Mouse (Mus musculus): ENCODE measurements around the gene Dnmt3b. TPM values are rescaled to one million over a fixed set of nuclear protein-coding genes. Genes with fewer than 3 reads are reported as not detected.
A peak's percentile ranks its signal among the peaks of the same experiment; 100 is the strongest.

Dnmt3b gene
- polyA plus RNA-seq (2017; shearing (Covaris generic)): 1 to 10 TPM; 1.5 to 4.8 (median 3.7) TPM

GRCm38 (mm10) chr2:153649298-153650013, at the start of gene Dnmt3b:
TSS of gene Dnmt3b (plus strand) at chr2:153649450.
- peak; percentile 67 for ATAC-seq

GRCm38 (mm10) chr2:153600021-153600666, 49.1 kb upstream of the Dnmt3b start:
- ATAC-seq: no peak

GRCm38 (mm10) chr2:153600667-153601648, 48.3 kb upstream of the Dnmt3b start:
- ATAC-seq: no peak

GRCm38 (mm10) chr2:153603724-153604123, 45.5 kb upstream of the Dnmt3b start:
- no peak for ATAC-seq

- ATAC-seq: no peak
Measured at GRCm38 (mm10) chr2:153606421-153606820, 42.8 kb upstream of the Dnmt3b start.

- ATAC-seq: no peak
Measured at GRCm38 (mm10) chr2:153607870-153608515, 41.3 kb upstream of the Dnmt3b start.

- ATAC-seq: no peak
Measured at GRCm38 (mm10) chr2:153609058-153609457, 40.2 kb upstream of the Dnmt3b start.

- ATAC-seq: peak; percentile 85
Measured at GRCm38 (mm10) chr2:153609548-153609947, 39.7 kb upstream of the Dnmt3b start.

- no peak for ATAC-seq
Measured at GRCm38 (mm10) chr2:153610426-153611240, 38.6 kb upstream of the Dnmt3b start.

GRCm38 (mm10) chr2:153611241-153611630, 38.0 kb upstream of the Dnmt3b start:
- no peak for ATAC-seq

- no peak for ATAC-seq
Measured at GRCm38 (mm10) chr2:153611743-153612142, 37.5 kb upstream of the Dnmt3b start.

- ATAC-seq: no peak
Measured at GRCm38 (mm10) chr2:153612594-153613281, 36.5 kb upstream of the Dnmt3b start.

- no peak for ATAC-seq
Measured at GRCm38 (mm10) chr2:153616893-153617292, 32.4 kb upstream of the Dnmt3b start.

GRCm38 (mm10) chr2:153618439-153618838, 30.8 kb upstream of the Dnmt3b start:
- no peak for ATAC-seq

GRCm38 (mm10) chr2:153618889-153619288, 30.4 kb upstream of the Dnmt3b start:
- ATAC-seq: no peak

GRCm38 (mm10) chr2:153622449-153622848, 26.8 kb upstream of the Dnmt3b start:
- no peak for ATAC-seq

GRCm38 (mm10) chr2:153630950-153631349, 18.3 kb upstream of the Dnmt3b start:
- no peak for ATAC-seq

- ATAC-seq: peak; percentile 85
Measured at GRCm38 (mm10) chr2:153631976-153632870, 17.0 kb upstream of the Dnmt3b start, which contains the start of gene Commd7. TSS of gene Commd7 (minus strand) at chr2:153632781.

- ATAC-seq: peak; percentile 20
Measured at GRCm38 (mm10) chr2:153632871-153633226, 16.4 kb upstream of the Dnmt3b start.

GRCm38 (mm10) chr2:153633259-153633658, 16.0 kb upstream of the Dnmt3b start:
- no peak for ATAC-seq

Measured in inflammation-experienced regulatory T-cells, adult 6 months (primary cell).